Mouse (Mus musculus) layer of hippocampus, postnatal 10 days (tissue): ENCODE measurements around the gene Cbx3. TPM values are rescaled to one million over a fixed set of nuclear protein-coding genes. Genes with fewer than 3 reads are reported as not detected.
A peak's percentile ranks its signal among the peaks of the same experiment; 100 is the strongest.

Source experiments
- DNase-seq, 2 experiments: peaks; one replicate each; pipeline ENCODE4 v3.0.0; 2021; ENCODE audit warnings: low spot score in 2 of 2
- long read RNA-seq: library from polyadenylated mRNA; stranded (forward); transcript quantifications from one replicate; pipeline ENCODE4 v2.0.0, GENCODE M21; 2023
- total RNA-seq, 2 experiments: library from RNA; stranded (reverse); gene quantifications; 2 replicates each; pipeline ENCODE4 v1.2.3; 2021

Gene Cbx3
- total RNA-seq: 100 to 1,000 TPM; 184 to 186 TPM
- long read RNA-seq, transcript Cbx3-201 (6 exons, 1,889 nt): major isoform, 182 of 200 reads
- long read RNA-seq, partial matches to known transcripts: 6 of 200 reads
- long read RNA-seq, other reads (novel, unspliced or antisense): 9 of 200 reads

DNA sequence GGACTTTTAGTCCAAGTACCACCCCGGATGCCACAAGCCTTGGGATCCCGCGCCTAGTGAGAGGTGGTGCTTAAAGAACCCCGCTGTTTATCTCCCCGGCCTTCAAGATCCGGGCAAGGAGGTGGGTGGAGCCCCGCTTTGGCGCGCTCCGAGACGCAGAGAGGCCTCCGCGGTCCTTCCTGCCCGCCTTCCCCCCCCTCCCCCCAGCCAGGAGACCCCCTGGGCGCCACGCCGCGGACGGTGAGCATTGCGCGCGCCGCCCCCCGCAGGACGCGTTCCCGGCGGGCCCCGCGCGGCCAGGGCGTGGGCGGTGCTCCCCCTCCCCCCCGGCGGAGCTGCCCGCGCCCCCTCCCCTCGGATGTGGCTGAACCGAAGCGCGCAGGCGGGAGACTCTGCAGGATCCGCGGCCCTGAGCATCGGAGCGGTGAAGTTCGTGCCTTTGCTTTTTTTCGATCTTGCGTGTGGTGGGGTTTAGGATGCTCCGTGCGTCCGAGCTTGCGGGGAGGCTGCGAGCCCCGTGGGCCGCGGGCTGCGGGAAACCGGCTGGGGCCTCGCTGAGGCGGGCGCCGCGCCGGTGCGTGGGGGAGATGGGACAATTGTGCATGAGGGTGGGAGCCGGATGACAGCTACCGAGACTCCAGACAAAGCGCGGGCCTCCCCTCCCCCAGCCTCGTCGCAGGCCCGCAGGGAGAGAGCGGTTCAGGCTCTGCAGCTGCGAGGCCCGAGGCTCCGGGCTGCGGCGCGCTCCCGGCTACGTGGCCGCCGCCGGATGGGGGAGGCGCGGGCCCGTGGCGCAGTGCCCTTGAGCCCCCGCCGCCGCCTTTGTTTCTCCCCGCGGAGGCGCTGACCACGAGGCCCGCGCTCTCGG lies at the start of gene Cbx3:
Gene Cbx3, plus strand, starts transcription at position 50 of the 868 bp plus-strand sequence.
- DNase-seq: peak; percentile 83 to 92

DNA sequence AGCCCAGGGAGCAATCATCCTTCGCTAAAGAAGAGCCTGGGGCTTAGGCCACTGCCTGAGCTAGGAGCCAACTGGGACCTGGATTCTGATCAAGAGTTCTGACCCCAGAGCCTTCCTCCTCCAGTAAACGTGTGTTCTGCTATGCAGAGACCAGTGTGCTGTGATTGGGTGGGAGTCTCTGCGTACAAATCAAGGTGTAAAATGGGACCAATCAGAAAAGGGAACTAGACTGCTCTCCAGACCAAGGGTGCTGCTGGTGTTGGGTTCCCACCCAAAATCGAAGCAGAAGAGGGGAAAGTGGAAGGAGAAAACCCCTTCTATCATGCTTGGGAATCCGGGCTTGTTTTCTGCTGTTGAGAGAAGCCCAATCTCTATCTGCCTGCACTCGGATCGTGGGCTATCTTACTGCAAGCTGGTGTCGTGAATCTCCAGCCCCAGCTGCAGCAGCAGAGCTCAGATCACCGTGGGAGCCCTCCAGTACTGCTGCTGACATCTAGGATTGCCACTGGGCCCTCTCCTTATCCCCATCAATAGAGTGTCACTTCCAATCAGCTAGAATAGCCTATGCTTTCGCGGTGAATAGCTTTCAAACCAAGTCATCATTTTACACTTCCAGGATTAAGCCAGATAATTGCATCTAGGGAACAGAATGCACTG lies 46.6 kb upstream of the Cbx3 start:
- DNase-seq: no peak

DNA sequence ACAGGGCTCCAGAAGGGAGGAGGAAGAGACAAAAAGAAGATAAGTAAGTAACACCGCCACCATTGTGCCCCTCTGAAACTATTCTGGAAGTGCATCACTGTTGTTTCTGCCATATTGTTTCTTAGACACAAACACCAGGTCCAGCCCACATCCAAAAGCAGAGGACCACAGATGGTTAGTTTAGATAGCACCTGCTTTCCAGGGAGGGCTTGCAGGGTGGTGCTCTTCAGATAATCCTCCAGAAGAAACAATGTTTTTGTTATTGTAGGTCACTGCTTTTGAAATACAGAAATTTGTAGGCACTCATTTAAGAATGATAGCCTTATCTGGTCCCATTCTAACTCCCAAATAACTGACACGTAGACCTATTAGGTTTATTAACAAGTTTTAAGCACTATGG lies 45.6 kb upstream of the Cbx3 start:
- no peak for DNase-seq

DNA sequence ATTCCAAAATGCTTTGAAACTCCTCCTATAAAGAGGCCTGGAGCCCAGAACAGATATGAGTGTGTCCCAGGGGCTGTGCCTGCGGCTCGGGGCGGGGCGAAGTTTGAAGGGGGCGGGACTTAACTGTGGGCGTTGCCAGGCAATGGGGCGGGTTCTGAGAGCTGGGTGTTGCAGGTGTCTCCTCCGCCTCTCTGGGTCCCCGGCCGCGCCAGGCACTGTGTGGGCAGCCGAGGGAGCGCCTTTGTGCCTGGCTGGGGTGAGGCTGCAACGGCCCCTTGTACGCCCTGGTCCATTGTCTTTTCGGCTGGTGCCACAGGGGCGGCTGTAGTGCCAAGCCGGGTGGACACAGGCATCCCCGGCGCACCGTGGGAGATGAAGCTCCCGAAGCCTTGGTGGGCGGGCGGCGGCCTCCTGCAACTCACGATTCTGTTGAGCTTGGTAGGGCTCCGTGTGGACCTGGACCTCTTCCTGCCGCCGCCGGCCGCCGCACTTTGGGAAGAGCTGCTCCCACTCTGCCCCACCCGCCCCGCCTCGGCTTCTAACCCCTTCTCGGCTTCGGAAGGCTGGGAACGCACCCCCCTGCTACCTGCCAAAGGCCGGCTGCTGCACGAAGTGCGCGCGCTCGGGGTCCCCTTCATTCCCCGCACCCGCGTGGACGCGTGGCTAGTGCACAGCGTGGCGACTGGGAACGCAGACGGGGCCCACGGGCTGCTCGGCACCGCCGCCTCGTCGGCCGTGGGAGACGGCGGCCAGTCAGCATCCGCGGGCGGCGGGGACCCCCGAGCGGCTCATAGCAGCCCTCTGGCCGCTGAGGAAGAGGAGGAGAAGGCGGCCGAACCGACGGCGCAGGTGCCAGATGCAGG lies 37.4 kb upstream of the Cbx3 start, which contains the start of gene Nfe2l3:
Gene Nfe2l3, plus strand, starts transcription at position 136 of the 863 bp plus-strand sequence.
- DNase-seq: peak; percentile 19 to 44

DNA sequence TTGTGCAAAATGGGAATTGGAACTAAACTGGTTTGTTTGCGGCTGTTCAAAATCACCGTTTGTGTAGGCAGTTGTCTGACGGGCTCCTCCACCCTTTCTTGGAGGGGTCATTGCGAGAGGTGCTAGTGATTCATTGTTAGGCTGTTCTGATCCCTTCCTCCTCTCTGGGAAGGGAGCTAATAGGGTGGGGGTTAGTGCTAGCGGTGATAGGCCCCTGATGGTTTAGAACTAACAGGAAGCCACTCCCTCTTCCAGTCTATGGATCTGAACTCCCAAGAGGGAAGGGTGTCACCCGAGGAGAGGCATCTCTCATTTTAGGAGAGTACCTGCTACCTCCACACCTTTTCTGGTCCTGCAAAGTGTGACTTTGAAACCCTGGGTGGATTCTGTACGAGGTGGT lies 35.9 kb upstream of the Cbx3 start:
- no peak for DNase-seq

DNA sequence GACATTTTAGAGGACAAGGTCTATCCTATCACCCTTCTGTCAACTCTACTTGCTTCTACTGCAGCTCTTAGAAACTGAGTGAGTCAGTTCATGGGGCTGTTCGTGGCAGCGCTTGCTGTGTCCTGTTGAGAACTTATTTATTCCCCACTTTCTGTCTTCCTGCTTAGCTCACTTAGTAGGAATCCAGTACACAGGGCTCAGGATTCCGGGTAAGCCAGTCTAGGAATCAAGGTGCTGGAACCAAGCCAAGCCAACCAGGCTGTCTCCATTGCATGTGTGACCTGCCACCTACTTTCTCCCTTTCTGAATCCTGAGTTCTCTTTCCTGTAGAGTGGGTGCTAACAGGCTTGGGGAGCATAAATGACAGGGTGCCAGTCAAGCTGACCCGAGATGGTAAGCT lies 32.5 kb upstream of the Cbx3 start:
- no peak for DNase-seq

DNA sequence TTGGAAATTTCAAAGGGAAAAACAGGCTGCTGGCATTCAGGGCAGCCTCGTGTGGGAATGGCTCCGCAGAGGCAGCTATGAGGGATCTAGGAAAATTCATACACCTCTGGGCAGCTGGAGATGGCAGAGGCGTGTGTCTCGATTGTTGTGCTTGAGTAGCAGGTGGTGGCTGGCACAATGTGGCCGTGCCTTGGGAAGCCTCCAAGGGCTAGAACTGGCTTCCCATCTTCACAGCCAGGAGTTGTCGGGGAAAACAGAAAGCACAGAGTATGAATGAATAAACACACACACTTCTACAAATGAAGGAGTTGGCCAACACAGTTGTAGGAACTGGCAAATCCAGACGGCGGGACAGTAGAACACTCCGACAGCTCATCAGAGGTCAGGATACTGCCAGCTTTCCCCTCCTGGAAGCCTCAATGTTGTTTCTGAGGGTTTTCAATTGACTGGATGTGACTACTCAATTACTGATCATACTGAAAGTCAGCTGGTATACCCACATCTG lies 31.3 kb upstream of the Cbx3 start:
- no peak for DNase-seq

DNA sequence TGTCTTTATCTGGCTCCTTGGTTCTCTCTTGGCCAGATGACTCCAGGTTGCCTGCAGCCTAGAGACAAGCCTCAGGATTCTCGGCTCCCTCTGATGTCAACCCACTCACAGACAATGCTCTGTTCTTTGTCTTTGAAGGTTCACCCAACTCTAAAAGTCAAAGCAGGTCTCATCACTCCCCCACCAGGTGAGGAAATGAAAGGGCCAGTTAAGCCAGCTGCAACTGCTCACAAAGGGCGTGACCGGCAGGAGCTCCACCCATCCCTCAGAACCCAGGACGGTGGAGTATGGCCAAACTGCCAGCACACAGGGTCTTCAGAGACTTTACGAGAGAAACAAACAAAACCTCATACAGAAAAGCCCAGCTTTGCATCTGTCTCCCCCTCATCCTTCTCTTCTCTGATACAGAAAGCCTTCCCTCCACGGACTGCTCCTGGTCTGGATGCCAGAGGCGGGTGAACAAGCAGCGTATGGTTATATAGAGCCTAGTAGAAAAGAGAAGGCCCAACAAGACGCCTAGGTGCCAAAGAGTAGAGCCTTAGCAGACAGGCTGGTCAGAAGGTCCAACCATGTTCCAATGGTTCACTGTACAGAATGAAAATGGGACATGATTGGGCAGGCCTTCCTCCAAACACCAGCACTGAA lies 27.8 kb upstream of the Cbx3 start:
- DNase-seq: no peak

DNA sequence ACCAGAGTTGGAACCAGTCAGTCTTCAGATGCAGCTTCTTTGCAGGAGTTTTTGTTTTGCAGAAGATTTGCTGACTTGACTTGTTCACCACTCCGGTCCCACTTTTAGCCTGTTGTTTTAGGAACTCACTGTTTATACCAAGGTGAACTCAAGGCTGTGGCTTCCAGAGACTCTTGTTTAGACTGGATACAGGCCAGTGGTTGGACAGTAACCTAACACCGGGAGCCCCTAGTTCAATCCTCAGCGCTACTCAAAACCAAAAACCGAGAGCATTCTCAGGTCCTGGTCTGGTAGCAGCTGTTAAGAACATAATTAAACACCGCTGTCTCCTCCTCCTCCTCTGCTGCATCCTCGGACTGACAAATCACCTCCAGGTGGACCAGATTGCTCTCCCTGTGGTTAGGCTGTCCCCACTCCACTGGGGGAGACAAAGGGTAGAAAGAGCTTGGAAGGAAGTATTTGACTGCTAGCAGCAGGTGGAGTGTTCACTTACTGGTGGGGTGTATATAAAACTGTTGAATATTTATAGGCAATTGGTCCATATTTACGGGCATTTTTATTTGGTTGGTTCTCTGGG lies 17.1 kb upstream of the Cbx3 start:
- no peak for DNase-seq

DNA sequence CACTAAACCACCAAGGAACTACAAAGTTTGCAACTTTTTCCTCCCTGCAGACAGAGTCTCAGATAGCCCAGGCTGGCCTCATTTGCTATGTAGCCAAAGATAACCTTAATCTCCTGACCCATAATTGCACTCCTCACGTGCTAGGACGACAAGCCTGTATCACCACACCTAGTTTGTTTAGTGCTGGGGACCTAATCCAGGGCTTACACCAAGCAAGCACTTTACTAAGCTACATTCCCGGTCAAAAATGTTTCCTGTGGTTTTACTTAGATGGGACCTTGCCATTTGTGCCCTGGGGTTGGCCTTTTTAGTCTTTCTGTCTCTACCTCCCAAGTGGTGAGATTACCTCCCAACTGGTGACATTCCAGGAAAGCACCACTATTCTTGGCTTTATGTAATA lies 15.2 kb upstream of the Cbx3 start:
- DNase-seq: no peak

DNA sequence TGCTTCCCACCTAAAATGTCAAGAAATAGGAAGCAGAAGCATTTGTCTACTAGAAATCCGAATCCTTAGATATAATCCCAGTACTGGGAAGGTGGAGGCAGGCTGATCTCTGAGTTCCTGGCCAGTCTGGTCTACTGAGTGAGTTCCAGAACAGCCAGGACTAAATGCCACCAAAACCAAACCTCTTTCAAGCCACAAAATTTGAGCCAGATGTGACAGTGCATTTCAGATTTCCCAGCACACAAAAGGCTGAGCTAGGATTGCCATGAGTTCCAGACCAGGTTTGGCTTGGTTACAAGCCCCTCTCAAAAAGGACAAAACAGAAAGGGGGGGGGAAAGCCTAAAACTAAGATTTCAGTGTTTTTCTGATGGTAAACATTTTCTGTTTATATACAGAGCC lies 14.0 kb upstream of the Cbx3 start:
- DNase-seq: no peak

DNA sequence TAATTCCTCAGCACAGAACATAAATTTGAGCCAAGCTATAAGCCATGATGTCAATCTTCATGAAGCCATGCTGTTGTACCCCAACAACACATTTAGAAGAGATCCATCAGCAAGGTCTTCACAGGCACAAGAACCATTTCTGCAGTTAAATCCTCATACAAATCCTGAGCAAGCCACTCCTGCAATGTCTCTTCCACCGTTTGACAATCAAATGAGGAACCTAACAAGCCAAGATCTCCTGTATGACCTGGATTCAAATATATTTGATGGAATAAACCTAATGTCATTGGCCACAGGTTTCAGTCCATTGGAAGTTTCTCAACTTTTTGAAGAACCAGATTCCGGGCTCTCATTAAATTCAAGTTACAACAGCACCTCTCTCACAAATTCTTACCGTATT lies 12.9 kb upstream of the Cbx3 start:
- DNase-seq: no peak

DNA sequence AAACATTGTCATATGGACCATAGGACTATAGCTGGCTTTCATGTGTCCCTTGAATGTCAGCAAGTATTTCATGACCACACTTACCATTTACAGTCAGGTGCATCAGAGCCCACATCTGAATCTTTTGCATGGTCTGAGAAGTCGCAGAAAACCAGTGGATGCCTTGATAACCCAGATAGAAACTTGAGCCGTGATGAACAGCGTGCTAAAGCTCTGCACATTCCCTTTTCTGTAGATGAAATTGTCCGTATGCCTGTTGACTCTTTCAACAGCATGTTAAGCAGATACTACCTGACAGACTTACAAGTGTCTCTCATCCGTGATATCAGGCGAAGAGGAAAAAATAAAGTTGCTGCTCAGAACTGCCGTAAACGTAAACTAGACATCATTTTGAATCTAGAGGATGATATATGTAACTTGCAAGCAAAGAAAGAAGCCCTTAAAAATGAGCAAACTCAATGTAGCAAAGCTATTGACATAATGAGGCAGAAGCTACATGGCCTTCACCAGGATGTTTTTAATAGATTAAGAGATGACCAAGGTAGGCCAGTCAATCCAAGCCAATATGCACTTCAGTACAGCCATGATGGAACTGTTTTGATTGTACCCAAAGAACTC lies 12.3 kb upstream of the Cbx3 start:
- no peak for DNase-seq

DNA sequence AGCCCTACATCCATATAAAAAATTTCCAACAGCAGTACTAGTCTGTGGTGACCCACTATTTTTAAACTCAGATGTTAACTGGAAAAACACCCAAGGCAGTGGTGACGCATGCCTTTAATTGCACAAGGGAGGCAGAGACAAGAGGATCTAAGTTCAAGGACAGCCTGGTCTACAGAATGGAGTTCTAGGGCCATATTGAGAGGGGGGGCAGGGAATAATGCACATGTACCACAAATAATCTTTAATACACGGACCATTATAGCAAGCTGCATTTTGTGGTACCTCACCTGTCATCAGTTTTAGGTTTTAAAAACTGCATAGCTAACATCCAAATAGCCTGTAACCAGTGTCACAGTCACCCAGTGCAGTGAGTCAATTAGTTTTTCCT lies 11.2 kb upstream of the Cbx3 start:
- DNase-seq: no peak

DNA sequence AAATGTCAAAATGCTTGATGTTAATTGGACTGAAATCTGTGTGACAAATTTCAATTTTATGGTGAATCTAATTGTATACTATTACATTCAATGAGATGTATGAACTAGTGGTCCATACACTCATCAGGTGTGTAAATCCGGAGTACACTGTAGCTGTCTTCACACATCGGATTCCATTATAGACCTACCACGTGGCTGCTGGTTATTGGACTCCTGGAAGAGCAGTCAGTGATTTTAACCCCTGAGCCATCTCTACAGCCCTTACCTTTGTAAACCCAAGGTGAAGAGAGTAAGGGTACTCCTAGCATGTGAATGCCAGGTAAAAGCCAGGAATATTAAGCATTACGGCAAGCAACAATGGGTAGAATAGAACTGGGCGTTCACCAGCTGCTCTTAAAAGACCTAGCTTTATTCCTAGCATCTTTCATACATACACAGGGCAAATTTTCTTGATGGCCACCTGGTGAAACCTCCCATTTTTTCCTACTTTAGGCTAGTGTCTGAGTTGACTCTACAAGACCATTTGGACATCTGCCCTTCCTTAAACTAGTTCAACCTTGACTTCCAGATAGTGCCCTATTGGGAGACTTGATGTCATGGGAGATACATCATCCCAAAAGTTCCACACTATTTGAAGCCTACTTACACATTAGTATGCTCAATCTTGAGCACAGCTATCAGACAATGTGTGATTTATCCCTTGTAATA lies 10.7 kb upstream of the Cbx3 start:
- DNase-seq: no peak

DNA sequence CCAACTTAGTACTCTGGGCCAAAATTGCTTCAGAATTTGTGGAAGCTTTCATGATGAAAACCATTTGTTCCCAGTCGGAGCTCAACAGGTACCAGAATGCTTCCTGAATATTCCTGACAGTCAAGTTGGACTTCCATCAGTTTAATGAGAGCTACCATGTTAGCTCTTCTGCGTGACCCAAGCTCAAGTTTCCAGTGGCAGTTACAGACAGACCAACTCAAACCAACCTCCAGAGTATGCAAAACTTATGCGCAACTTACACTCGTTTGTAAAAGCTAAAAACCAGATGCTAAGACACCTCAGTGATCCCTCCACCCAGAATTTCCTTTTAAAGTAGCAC lies 10.2 kb upstream of the Cbx3 start:
- no peak for DNase-seq

DNA sequence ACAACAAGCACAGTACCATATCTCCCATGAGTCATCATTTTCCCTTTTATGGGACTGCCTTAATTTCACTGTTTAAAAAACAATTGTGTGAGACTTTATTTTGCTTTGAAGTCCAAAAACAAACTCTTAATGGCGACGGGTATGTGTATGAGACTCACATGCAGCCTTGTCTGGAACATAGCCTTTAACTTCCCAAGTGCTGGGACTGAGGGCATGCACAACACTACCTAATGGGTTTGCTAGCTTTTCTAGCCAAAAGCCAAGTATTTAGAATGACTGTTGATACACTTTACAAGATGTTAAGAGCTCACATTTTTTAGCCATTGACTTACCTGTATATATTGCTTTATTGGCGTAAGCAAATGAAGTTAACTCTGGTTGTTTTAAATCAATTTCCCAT lies 9.8 kb upstream of the Cbx3 start:
- DNase-seq: no peak

DNA sequence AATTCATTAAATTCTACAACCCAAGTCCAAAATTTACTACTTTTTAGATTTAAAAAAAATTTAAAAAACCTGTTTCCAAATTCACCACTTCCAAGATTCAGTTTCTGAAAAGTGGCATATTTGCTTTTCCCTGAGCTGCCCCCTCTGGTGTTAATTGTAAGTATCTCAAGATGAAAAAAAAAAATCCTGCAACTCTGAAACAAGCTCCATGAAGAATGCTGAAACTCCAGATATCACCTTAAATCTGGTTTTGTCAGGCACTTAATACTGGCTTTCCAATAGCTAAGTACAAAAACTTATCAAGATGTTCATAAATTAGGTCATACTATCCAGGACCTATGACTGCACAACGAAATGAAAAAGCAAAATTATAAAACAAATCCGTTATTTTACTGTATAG lies 2.5 kb upstream of the Cbx3 start:
- DNase-seq: no peak

DNA sequence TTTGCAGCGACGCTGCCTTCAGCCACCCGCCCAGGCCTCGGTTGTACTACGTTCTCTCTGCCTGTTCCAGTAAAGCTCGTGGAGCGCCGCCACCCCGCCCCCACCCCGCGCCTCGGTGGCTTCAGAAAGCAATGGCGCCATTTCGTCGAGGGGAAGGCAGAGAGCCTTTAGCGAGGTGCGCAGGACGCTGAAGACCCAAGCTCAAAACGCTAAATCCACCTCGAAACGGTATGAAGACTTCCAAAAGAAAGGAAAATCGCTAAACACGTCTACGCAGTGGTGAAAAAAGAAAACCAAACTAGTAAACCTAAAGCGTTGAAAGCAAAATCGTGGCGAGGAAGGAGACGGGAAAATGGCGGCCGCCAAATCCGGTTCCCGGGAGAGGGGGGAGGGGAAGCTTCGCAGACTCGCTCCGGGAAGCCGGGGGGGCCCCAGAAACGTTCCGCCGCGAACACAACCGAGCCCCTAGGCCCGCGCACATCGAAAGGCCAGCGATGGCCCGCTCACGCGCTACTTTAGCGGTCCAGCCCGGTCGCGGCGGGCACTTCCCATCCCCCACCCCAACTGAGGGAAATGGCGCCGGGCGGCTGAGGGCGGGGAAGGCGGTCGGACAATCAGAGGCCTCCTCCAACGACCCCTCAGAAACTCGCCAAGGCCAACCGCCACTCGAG lies 1.1 kb upstream of the Cbx3 start:
- peak; percentile 76 to 82 for DNase-seq
